Mouse (Mus musculus) cortical plate, adult 2 months (tissue): ENCODE measurements at regions not wholly inside any gene's neighbourhood (a gene's known extent, or its start where the extent isn't known, plus 50 kb on each side); places are given as distances from the start of the nearest gene placed in this dataset.

Source experiments
- CTCF ChIP-seq: fragments of 200-500 bp; IDR thresholded peaks from 2 replicates; pipeline ENCODE4 v1.5.1; 2011; ENCODE audit warnings: mild to moderate bottlenecking, control low read depth, low read length; ENCODE audit not compliant: insufficient read depth; ENCODE audit errors: extremely low read depth
- POLR2A ChIP-seq: fragments of 200-500 bp; IDR thresholded peaks from 2 replicates; pipeline ENCODE4 v1.6.1; 2011; ENCODE audit warnings: mild to moderate bottlenecking, low read length, control low read depth; ENCODE audit not compliant: insufficient read depth; ENCODE audit errors: extremely low read depth

DNA sequence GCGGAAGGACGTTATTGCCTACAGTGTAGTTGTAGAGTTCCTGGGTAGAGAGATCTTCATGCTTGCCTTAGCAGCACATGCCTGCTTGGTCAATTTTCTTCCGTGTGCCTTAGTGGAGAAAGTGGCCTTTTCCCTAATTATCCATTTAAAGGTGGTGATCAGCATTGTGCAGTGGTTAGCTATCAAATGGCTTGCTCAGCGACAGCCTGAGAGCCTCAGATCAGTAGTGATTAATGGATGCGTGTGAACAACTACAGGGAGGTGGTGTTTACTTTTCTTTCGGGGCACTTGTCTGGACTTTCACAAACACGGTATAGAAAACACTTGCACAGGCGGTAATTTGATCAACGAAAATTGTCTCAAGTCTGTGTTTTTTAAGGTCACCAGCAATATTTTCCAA, 255.0 kb downstream of the Dmrt2 start:
- TF ChIP-seq CTCF (no peak), POLR2A (no peak)
